Mouse (Mus musculus) common myeloid progenitor, adult 5-6 weeks (primary cell): ENCODE measurements around the gene Icos. TPM values are rescaled to one million over a fixed set of nuclear protein-coding genes. Genes with fewer than 3 reads are reported as not detected.
A peak's percentile ranks its signal among the peaks of the same experiment; 100 is the strongest.

ENCODE experiments used
- ATAC-seq: replicated peaks from 2 replicates; pipeline ENCODE4 v1.8.0; 2016; ENCODE audit warnings: low read depth, mild to moderate bottlenecking, moderate TSS enrichment, inconsistent platforms; ENCODE audit not compliant: poor library complexity, severe bottlenecking
- total RNA-seq: library from RNA; stranded (forward); fragments of 200-1000, 187-1606 nt; gene quantifications from 2 replicates; pipeline ENCODE4 v1.2.3, GENCODE M21; 2017

Gene Icos
- total RNA-seq, 1 experiment from 2014 or later: 1.3 TPM

DNA sequence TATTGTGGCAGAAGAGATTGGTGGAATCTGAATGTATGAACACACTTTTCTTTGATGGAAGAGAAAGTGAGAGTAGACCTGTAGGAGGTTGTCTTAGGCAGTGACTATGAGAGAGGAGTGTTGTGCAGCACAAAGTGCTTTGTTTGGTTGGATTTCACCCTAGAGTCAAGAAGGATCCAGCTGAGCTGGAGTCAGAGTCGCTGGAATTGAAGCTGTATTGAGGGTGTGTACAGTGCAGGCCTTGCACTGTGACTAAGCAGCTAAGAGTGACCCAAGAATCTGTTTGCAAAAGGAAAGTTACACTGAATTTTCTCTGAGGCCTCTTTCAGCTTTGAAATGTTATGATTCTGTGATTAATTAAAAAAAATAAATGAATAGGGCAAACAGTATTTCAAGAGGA, 52.2 kb downstream of the Icos start:
- no peak for ATAC-seq

DNA sequence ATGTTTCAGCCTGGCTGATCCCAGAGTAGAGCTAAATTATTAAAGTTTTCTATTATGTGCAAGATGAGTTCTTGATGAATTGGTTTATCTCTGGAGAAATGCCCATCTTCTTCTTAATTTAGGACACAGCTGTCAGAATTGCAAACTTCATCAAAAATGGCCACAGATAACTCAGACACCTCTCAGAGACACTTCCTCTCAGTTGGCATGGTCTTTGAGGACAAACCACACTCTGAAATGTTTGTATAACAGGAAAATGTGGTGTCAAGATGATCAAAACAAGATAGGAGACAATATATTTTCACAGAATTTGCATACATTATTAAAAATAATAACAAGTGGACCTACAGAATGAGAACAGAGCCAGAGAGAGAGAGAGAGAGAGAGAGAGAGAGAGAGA, 52.8 kb downstream of the Icos start:
- no peak for ATAC-seq

- ATAC-seq: no peak
These were observed 57.5 kb downstream of the Icos start for GRCm38 (mm10) chr1:61035270-61035669.

- no peak for ATAC-seq
These were observed 60.5 kb downstream of the Icos start for GRCm38 (mm10) chr1:61038223-61038622.

- ATAC-seq: peak; percentile 76; the same call in 1 of the 2 replicates
These were observed 61.6 kb downstream of the Icos start for GRCm38 (mm10) chr1:61039310-61039709.

GRCm38 (mm10) chr1:61040401-61040800, 62.7 kb downstream of the Icos start:
- ATAC-seq: no peak

GRCm38 (mm10) chr1:61042842-61043241, 65.1 kb downstream of the Icos start:
- no peak for ATAC-seq

DNA sequence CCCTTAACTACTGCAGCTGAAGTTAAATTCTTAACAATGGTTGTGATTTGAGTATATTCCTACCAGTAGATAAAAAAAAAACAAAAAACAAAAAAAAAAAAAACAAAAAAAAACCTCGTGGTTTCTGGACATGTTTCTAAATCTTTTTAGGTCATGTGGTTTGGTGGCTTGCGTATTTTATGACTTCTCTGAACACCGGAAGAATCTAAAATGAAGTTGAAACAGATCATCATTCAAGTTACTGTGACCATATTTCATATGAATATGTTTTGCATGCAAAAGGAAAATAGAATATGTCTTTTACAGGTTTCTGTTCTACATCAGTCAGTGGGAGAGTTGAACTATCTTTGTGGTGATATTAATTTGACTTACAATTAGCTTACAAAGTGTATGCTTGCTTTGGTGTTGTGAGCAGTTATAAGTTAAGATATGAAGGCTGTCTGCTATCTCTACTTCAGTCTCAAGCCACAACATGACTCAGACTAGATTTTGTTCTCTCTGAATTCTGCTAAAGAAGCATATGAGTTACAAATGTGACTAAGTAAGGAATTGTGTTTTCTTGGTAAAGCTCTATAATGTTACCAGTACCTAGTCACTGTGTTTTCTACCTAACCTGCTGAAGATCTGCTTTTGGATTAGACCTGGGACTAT, 68.5 kb downstream of the Icos start:
- ATAC-seq: no peak

DNA sequence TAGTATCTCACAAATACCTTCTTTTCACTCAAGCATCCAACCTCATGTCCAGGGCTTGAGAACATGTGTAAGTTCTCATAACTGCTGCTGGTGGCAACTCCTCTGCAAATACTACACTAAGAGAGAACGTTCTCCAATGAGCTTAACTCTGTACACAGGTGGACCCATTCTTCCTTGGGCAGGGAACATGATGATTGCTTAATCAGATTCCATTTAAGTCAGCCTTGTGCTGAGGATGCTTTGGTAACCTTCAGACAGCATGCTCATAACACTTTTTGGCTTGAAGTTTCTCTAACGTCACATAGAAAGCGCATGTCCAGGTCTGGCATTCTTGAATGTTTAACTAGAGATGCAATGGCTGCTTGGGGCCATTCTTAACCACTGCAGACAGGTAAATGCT, 69.6 kb downstream of the Icos start:
- no peak for ATAC-seq

Other genes starting within 250 kb of the Icos start
- gene Ctla4, start 90.9 kb upstream of the Icos start, total RNA-seq: not detected in 2 replicates